Mouse (Mus musculus) liver, adult 2 months (tissue): Measurements from ENCODE around the gene Pnmal2. TPM values are rescaled to one million over a fixed set of nuclear protein-coding genes. Genes with fewer than 3 reads are reported as not detected.

Source experiments
- DNase-seq: peaks from one replicate; pipeline ENCODE4 v3.0.0-alpha.2; 2011; ENCODE audit warnings: low read depth, low spot score; ENCODE audit errors: extremely low read depth
- H3K27ac ChIP-seq: fragments of 200-500 bp; replicated peaks from 2 replicates; pipeline ENCODE4 v1.5.1; 2012; ENCODE audit warnings: low read depth, mild to moderate bottlenecking, control low read depth, inconsistent platforms, low read length; ENCODE audit not compliant: insufficient read depth
- H3K27me3 ChIP-seq: fragments of 200-500 bp; 2 replicates; pipeline ENCODE4 v1.6.1; 2012; ENCODE audit warnings: mild to moderate bottlenecking, moderate library complexity, low read length, inconsistent platforms; ENCODE audit not compliant: control insufficient read depth, insufficient read depth
- H3K36me3 ChIP-seq: fragments of 200-500 bp; 2 replicates; pipeline ENCODE4 v1.6.1; 2012; ENCODE audit warnings: low read length, inconsistent platforms; ENCODE audit not compliant: control insufficient read depth, insufficient read depth
- H3K4me1 ChIP-seq: fragments of 200-500 bp; 2 replicates; pipeline ENCODE4 v1.6.1; 2011; ENCODE audit warnings: low read length; ENCODE audit not compliant: control insufficient read depth, insufficient read depth
- H3K4me3 ChIP-seq: fragments of 200-500 bp; 2 replicates; pipeline ENCODE4 v1.5.1; 2011; ENCODE audit warnings: low read depth, mild to moderate bottlenecking, control low read depth, low read length, moderate library complexity; ENCODE audit not compliant: insufficient read depth
- H3K79me2 ChIP-seq: fragments of 200-500 bp; 2 replicates; pipeline ENCODE4 v1.6.1; 2012; ENCODE audit warnings: inconsistent platforms, mild to moderate bottlenecking, low read length, moderate library complexity; ENCODE audit not compliant: control insufficient read depth, insufficient read depth
- H3K9ac ChIP-seq: fragments of 200-500 bp; 2 replicates; pipeline ENCODE4 v1.6.1; 2012; ENCODE audit warnings: low read depth, mild to moderate bottlenecking, control low read depth, inconsistent platforms, low read length
- CTCF ChIP-seq: fragments of 200-500 bp; IDR thresholded peaks from 2 replicates; pipeline ENCODE4 v1.5.1; 2011; ENCODE audit warnings: low read depth, low read length, control low read depth
- POLR2A ChIP-seq: fragments of 200-500 bp; IDR thresholded peaks from 2 replicates; pipeline ENCODE4 v1.6.1; 2011; ENCODE audit warnings: low read length, control low read depth; ENCODE audit not compliant: insufficient read depth; ENCODE audit errors: extremely low read depth
- WGBS: fragments of 180-500 bp; shearing (Covaris S2); methylation state at CpG from one replicate; pipeline ENCODE4 v1.1.7; 2018; 5-methylcytosine and 5-hydroxymethylcytosine counted together
- polyA plus RNA-seq: library from polyadenylated mRNA; depleted of rRNA; stranded (reverse); fragments of >200 nt; gene quantifications from 2 replicates; pipeline ENCODE4 v1.2.3, GENCODE M21; 2012
- total RNA-seq: library from RNA; depleted of rRNA; stranded (reverse); fragments of >200 nt; gene quantifications from 2 replicates; pipeline ENCODE4 v1.2.3, GENCODE M21; 2014

Gene Pnmal2
- total and polyA plus RNA-seq, 2 experiments, result under 0.01 to 0.02 TPM

DNA sequence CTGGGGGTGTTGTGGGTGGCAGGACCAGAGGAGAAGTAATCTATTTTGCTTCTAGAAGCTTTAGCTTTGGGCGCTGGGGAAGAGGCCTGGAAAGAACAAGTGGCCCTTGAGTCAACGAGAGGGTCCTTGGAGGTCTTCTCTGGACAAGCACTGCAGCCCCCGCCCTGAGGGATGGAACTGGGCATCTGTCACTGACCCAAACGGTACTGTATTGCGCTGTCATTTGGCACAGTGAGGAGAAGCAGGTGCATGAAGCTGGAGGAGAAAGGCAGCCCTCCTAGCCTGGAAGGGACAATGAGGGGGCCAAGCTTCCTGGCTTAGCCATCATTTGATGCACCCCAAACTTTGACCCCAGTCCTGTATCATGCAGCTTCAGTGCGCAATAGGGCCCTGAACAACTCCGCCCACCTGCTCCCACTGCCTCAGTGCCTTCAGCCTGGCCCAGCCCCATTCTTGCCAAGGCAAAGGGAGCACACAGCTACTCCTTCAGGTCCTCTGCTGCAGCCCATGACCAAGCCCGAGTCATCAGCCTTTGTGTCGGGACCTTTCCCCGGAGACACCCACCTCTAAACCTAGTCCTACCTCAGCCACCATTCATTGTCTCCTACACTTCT lies 22.0 kb upstream of the Pnmal2 start:
- DNase-seq, result no peak
- Histone ChIP-seq H3K27me3 (no peaks in the 10 kb centered on the region), H3K27ac (no peak overlapping the region), H3K9ac (peak overlapping the region; percentile 85), H3K79me2 (peaks cover 17% of the 10 kb centered on the region; the same call in 1 of the 2 replicates), H3K36me3 (no peaks in the 10 kb centered on the region), H3K4me1 (peaks cover 15% of the 10 kb centered on the region), H3K4me3 (peak overlapping the region; percentile 13)
- no peak for TF ChIP-seq POLR2A
- TF ChIP-seq CTCF, result no peak
- 37% methylated on average over 10 of the region's 10 CpGs for WGBS

DNA sequence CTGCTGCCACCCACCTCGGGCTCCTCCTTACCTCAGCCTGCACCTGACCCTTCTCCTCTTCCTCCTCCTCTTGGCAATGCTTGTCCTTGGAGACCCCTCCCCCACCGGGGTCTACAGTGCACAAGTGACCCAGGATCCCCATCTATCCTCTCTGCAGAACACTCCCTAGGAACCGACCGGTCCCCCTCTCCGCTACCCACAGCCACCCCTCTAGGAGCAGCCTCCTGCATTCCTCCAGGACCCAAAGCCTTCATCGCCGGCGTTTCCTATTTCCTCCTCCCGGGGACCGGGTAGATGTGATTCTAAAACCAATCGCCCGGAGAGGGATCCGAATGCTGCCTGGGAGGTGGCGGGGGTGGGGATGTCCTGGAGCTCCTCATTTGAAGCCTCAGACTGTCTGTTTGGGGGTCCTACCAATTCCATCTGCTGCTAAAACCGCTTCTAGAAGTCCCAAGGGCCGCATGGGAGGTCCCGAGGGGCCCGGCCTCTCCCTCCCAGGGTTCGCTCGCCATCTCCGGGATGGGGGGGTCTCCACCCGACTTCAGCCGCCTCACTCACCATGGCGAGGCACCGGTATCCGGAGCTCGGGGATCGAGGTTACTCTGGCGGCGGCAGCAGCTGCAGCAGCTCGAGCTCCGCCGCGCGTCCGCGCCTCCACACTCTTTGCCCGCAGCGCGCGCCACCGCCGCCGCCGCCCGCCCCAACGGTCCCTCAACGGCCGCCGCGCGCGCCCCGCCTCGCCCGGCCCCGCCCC lies 21.0 kb upstream of the Pnmal2 start:
- TF ChIP-seq POLR2A (0 out of 2 replicates have a peak, but pooled peaks have one; percentile 54), CTCF (no peak)
- Histone ChIP-seq H3K36me3 (no peaks in the 10 kb centered on the region), H3K27ac (peak overlapping the region; percentile 38), H3K4me3 (peak overlapping the region; percentile 81), H3K27me3 (no peaks in the 10 kb centered on the region), H3K9ac (peak overlapping the region; percentile 85), H3K79me2 (peaks cover 17% of the 10 kb centered on the region; the same call in 1 of the 2 replicates), H3K4me1 (peaks cover 15% of the 10 kb centered on the region)
- under 1% methylated on average over 57 of the region's 57 CpGs for whole genome bisulfite sequencing
- no peak for DNase-seq

DNA sequence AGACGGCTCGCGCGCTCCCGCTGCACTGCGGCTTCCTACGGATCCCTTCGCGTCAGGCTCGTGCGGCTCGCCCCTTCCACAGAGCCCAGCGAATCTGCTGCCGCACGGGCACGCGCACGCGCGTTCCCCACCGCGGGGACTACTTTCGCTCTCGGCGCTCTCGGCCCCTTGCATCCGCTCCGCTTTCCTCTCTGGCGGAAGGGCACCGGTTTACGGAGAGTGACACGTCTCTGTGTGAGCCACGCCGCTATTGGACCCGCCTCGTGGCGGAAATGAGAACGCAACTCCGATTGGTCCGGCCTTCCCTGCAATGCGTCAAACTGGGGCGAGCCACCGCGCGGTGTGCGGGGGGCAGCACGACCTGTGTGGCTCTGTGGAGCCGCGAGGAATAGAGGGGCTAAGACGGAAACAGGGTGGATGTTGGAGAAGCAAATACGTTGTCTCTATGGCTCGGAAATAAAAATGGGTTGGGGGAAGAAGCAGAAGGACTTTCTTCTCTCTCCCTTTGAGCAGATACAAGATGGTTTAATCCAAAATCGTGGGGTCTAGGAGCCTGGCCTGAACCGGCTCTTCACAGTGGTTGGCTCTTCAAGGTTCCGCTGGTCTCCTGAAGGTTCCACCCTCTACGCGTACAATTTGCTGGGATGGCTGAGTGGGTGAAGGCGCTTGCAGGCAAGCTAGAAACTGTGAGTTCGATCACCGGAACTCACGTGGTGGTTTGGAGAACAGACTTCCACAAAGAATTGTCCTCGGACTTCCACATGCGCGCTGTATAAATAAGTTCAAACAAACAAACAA lies 20.2 kb upstream of the Pnmal2 start, which contains the start of gene Calm3:
TSS of gene Calm3 (minus strand) at position 78 of the 798 bp plus-strand sequence.
- Histone ChIP-seq H3K36me3 (no peaks in the 10 kb centered on the region), H3K27me3 (no peaks in the 10 kb centered on the region), H3K79me2 (peaks cover 17% of the 10 kb centered on the region; the same call in 1 of the 2 replicates), H3K4me3 (peak within 1 kb of the TSS; percentile 81), H3K27ac (peak within 1 kb of the TSS; percentile 85), H3K9ac (peak within 1 kb of the TSS; percentile 85), H3K4me1 (peaks cover 15% of the 10 kb centered on the region)
- DNase-seq, result peak; percentile 96
- under 1% methylated on average over 64 of the region's 64 CpGs for WGBS
- no peak for TF ChIP-seq POLR2A
- TF ChIP-seq CTCF, result no peak

DNA sequence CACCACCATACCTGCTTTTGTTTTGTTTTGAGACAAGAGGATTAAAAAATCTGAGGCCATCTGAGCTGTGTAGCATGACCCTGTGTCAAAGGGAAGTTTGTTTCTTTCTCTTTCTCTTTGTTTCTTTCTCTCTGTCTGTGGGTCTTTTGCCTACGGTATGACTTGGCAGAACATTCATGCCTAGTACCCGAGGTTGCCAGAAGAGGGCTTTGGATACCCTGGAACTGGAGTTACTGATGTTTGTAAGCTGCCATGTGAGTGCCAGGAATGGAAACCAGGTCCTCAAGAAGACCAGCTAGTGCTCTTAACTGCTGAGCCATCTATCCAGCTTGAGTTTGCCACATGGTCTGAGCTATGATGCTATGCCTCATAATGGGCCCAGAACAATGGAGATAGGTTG lies 16.1 kb upstream of the Pnmal2 start:
- no peak for DNase-seq
- Histone ChIP-seq H3K9ac (no peak overlapping the region), H3K27me3 (no peaks in the 10 kb centered on the region), H3K27ac (no peak overlapping the region), H3K4me3 (no peak overlapping the region), H3K4me1 (no peaks in the 10 kb centered on the region), H3K79me2 (peaks cover 2% of the 10 kb centered on the region; the same call in 1 of the 2 replicates), H3K36me3 (no peaks in the 10 kb centered on the region)
- TF ChIP-seq CTCF (no peak), POLR2A (no peak)
- WGBS, result 38% methylated on average over 2 of the region's 2 CpGs

DNA sequence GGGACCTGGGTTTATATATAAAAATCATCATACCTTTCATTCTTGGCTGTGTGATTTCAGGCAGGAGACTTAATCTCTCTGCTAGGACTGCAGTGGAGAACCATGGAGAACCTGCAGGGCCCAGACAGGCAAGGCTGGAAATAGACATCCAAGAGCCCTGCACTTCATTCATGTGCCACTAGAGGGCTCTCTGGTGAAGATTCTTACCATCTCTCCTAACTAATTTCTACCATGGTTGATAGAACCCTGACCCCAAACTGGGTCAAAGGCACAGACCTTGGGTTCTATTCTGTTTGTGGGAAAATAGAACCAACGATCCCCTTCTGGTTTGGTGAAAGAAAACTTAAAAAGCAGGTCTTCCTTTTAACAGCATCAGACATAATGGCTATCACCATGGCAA lies 13.6 kb upstream of the Pnmal2 start:
- H3K27ac ChIP-seq, result no peak overlapping the region
- H3K4me1 ChIP-seq, result no peaks in the 10 kb centered on the region
- DNase-seq, result peak; percentile 36
- no peak overlapping the region for H3K9ac ChIP-seq
- H3K79me2 ChIP-seq, result no peaks in the 10 kb centered on the region
- no peak overlapping the region for H3K4me3 ChIP-seq
- no peaks in the 10 kb centered on the region for H3K36me3 ChIP-seq
- 2% methylated on average over 1 of the region's 1 CpGs for WGBS
- no peaks in the 10 kb centered on the region for H3K27me3 ChIP-seq
- TF ChIP-seq POLR2A (no peak), CTCF (peak; percentile 55; the same call in 1 of the 2 replicates)
